Mouse (Mus musculus) G1E (cell line): Measurements from ENCODE around the gene Exosc3. TPM values are rescaled to one million over a fixed set of nuclear protein-coding genes. Genes with fewer than 3 reads are reported as not detected.
"Not testable (repeated sequence)": the region's sequence is repeated elsewhere in the genome, so short reads cannot be mapped to it uniquely, and the experiment has no call there.

Source experiments
- ATAC-seq: 2 replicates; pipeline ENCODE4 v1.8.0; 2016; ENCODE audit warnings: mild to moderate bottlenecking; ENCODE audit not compliant: insufficient number of reproducible peaks, poor library complexity, low FRiP score, severe bottlenecking; ENCODE audit errors: extremely low read depth
- DNase-seq: peaks from one replicate; pipeline ENCODE4 v3.0.0; 2012; ENCODE audit warnings: low spot score
- H3K27me3 ChIP-seq: 2 replicates; pipeline ENCODE4 v1.6.1; 2012; ENCODE audit warnings: mild to moderate bottlenecking, low read length, inconsistent platforms; ENCODE audit not compliant: insufficient read depth
- H3K36me3 ChIP-seq: replicated peaks from 2 replicates; pipeline ENCODE3; 2012; ENCODE audit warnings: mild to moderate bottlenecking, inconsistent platforms
- H3K4me1 ChIP-seq: 2 replicates; pipeline ENCODE4 v1.6.1; 2012; ENCODE audit warnings: low read depth, low read length, inconsistent platforms, mixed read lengths; ENCODE audit not compliant: insufficient read depth
- H3K4me3 ChIP-seq: 2 replicates; pipeline ENCODE4 v1.5.1; 2012; ENCODE audit warnings: low read depth, mild to moderate bottlenecking, inconsistent platforms, low read length, moderate library complexity, mixed read lengths
- H3K9me3 ChIP-seq: replicated peaks from 2 replicates; pipeline ENCODE4 v1.6.1; 2012; ENCODE audit warnings: inconsistent platforms
- CTCF ChIP-seq: IDR thresholded peaks from 2 replicates; pipeline ENCODE4 v1.5.1; 2012; ENCODE audit warnings: low read depth, low read length, inconsistent platforms, mixed read lengths
- GATA1 ChIP-seq: IDR thresholded peaks from 2 replicates; pipeline ENCODE4 v1.6.1; 2012; ENCODE audit warnings: borderline replicate concordance, low read length, inconsistent platforms, mixed read lengths
- GATA2 ChIP-seq: IDR thresholded peaks from 2 replicates; pipeline ENCODE4 v1.6.1; 2012; ENCODE audit warnings: low read depth, low read length, inconsistent platforms, borderline replicate concordance
- POLR2AphosphoS5 ChIP-seq: IDR thresholded peaks from 2 replicates; pipeline ENCODE4 v1.6.1; 2012; ENCODE audit warnings: low read depth, low read length, inconsistent platforms; ENCODE audit not compliant: insufficient replicate concordance
- TAL1 ChIP-seq: conservative IDR thresholded peaks from 2 replicates; pipeline ENCODE4 v1.6.1; 2012; ENCODE audit warnings: low read depth, low read length, inconsistent platforms, mixed read lengths
- polyA plus RNA-seq: library from polyadenylated mRNA; stranded (reverse); fragments of >175 nt; gene quantifications from 2 replicates; pipeline ENCODE4 v1.2.3, GENCODE M21; 2012
- total RNA-seq, 2 experiments: library from RNA; stranded (forward) in 1 of 2; stranded (reverse) in 1 of 2; fragments of 200-1000 nt in 1 of 2; fragments of >200 nt in 1 of 2; fragmentation: Nextera tagmentation in 1 of 2; gene quantifications; 2 replicates each; pipeline ENCODE4 v1.2.3; 2014 to 2017

Exosc3 gene
- total RNA-seq (2014; fragmentation: Nextera tagmentation) (70.5 and 82.3 TPM in 2 replicates), total RNA-seq (2017) (240 and 278 TPM in 2 replicates), polyA plus RNA-seq (125 and 148 TPM in 2 replicates)

- peaks cover 20% of the 10 kb centered on the region for H3K4me1 ChIP-seq
- no peak for TF ChIP-seq POLR2AphosphoS5
- no peak for TF ChIP-seq CTCF
- TF ChIP-seq TAL1 = no peak
- TF ChIP-seq GATA2 = no peak
- TF ChIP-seq GATA1 = no peak
- peaks cover 27% of the 10 kb centered on the region for H3K36me3 ChIP-seq
- peaks cover 8% of the 10 kb centered on the region; the same call in 1 of the 2 replicates for H3K27me3 ChIP-seq
- no peak for ATAC-seq
- H3K4me3 ChIP-seq = peak within 1 kb of the TSS; percentile 92
- no peaks in the 10 kb centered on the region for H3K9me3 ChIP-seq
- DNase-seq = peak; percentile 67
These were observed at the start of gene Exosc3 for GRCm38 (mm10) chr4:45342286-45343155. Gene Exosc3 (minus strand): TSS chr4:45342732.

DNA sequence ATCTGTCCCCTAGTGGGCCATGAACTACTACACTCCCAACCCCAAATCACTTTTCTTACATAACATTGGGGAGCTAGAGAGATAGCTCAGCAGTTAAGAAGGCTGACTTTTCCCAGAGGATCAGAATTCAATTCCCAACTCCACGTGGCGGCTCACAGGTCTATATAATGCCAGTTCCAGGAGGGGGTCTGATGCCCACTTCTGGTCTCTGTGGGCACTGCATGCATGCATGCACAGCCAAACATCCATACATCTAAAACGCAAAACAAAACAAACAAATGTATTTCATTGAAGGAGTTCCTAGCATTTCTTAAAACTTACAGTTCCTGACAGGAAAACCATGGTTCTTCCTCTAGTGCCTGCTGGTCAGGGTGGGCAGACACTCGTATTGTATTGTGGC, 49.6 kb upstream of the Exosc3 start:
- DNase-seq (no peak), ATAC-seq (no peak)
- Histone ChIP-seq H3K4me3 (no peak overlapping the region), H3K4me1 (peaks cover 42% of the 10 kb centered on the region), H3K27me3 (0 out of 2 replicates have a peak, but pooled peaks cover 2% of the 10 kb centered on the region), H3K9me3 (no peaks in the 10 kb centered on the region), H3K36me3 (peaks cover 21% of the 10 kb centered on the region)
- no peak for TF ChIP-seq GATA2
- no peak for TF ChIP-seq POLR2AphosphoS5
- no peak for TF ChIP-seq GATA1
- TF ChIP-seq TAL1 = no peak
- no peak; the same call in 1 of the 2 replicates for TF ChIP-seq CTCF

DNA sequence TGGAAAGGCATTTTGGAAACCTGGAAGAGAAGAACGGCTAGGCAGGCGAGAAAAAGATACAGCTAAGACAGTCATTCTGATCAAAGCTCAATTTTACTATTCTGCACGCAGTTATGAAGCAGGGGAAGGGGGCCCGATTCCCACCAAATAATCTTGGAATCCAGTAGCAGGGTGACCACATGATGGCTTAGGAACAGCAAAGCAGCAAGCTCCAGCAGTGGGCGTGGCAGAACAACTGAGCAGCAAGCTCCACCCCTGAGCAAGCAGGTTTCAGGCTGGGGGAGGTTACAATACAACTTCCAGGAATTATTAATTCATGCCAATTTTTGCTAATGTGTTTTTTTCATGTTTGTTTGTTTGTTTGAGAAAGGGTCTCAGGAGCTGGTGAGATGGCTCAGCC, 44.8 kb upstream of the Exosc3 start:
- H3K9me3 ChIP-seq, H3K4me3 ChIP-seq, DNase-seq, H3K36me3 ChIP-seq, H3K27me3 ChIP-seq, ATAC-seq, H3K4me1 ChIP-seq: not testable (repeated sequence)

- not testable (repeated sequence) for DNase-seq, H3K36me3 ChIP-seq, ATAC-seq, H3K9me3 ChIP-seq, H3K27me3 ChIP-seq, H3K4me1 ChIP-seq, H3K4me3 ChIP-seq
These were observed 39.6 kb upstream of the Exosc3 start for GRCm38 (mm10) chr4:45382133-45382532.

DNA sequence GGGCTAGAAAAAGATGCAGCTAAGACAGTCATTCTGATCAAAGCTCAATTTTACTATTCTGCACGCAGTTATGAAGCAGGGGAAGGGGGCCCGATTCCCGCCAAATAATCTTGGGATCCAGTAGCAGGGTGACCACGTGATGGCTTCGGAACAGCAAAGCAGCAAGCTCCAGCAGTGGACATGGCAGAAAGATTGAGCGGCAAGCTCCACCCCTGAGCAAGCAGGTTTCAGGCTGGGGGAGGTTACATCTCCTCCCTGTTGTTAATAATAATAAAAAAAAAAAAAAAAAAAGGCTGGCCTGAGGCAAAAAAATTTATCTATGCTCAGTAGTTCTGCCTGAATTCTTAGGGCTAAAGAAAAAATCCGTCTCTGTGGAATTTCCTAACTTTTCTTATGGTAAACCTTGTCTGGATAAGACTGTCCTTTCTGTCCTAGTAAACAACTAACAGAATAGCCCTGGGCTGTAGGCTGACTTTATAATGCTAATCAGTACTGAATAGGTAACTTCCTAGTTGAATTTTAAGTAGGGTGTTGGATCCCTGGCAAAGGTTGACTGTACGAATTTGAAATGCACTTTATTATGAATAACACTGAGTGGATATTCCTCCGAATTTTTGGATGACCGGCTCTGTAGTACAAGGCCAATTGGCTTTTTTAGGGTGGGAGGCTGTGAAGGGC, 38.5 kb upstream of the Exosc3 start:
- ATAC-seq, H3K4me1 ChIP-seq: not testable (repeated sequence)

GRCm38 (mm10) chr4:45376573-45376972, 34.0 kb upstream of the Exosc3 start:
- TF ChIP-seq GATA2 (no peak), GATA1 (no peak), CTCF (no peak), TAL1 (no peak), POLR2AphosphoS5 (no peak)
- no peaks in the 10 kb centered on the region for H3K27me3 ChIP-seq
- DNase-seq = no peak
- no peak overlapping the region for H3K4me3 ChIP-seq
- H3K9me3 ChIP-seq = no peaks in the 10 kb centered on the region
- no peak for ATAC-seq
- H3K36me3 ChIP-seq = peaks cover 54% of the 10 kb centered on the region
- no peaks in the 10 kb centered on the region for H3K4me1 ChIP-seq

More for the DNA sequence above, 38.5 kb upstream of the Exosc3 start:
- H3K9me3 ChIP-seq, H3K4me3 ChIP-seq, H3K27me3 ChIP-seq, DNase-seq: not testable (repeated sequence)
- H3K36me3 ChIP-seq = peaks cover 15% of the 10 kb centered on the region

DNA sequence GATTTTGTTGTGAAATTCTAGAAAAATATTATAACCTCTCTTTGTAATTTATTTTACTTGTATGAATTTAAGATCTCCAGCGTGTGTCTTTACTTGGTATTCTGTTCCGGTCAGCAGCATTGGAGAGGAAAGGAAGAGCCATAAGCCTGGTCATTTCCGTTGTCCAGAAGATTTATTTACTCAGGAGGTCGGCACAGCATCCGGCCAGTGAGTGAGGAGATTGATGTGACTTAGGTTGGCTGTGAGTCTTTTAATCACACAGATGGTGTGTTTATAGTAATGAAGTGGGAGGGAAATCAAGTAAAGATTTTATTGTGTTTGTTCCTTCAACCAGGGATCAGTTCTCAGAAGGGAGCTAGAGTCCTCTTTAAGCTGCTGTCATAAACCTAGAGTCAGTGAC, 32.3 kb upstream of the Exosc3 start:
- no peak overlapping the region for H3K4me3 ChIP-seq
- no peaks in the 10 kb centered on the region for H3K4me1 ChIP-seq
- H3K27me3 ChIP-seq = no peaks in the 10 kb centered on the region
- no peaks in the 10 kb centered on the region for H3K9me3 ChIP-seq
- no peak for TF ChIP-seq GATA1
- TF ChIP-seq POLR2AphosphoS5 = no peak
- TF ChIP-seq CTCF = no peak
- TF ChIP-seq TAL1 = no peak
- no peak for TF ChIP-seq GATA2
- DNase-seq = no peak
- no peak for ATAC-seq
- H3K36me3 ChIP-seq = peaks cover 67% of the 10 kb centered on the region
